Mouse (Mus musculus) adrenal gland, adult 18-20 months (tissue): ENCODE data around the gene St14. TPM values are rescaled to one million over a fixed set of nuclear protein-coding genes. Genes with fewer than 3 reads are reported as not detected.
"Not testable (repeated sequence)": the region's sequence is repeated elsewhere in the genome, so short reads cannot be mapped to it uniquely, and the experiment has no call there.

Experiments used
- DNase-seq, 2 experiments: peaks; one replicate each; pipeline ENCODE4 v3.0.0; 2021 to 2022; ENCODE audit warnings: low spot score in 2 of 2
- total RNA-seq, 2 experiments: library from RNA; stranded (reverse); gene quantifications; 1 replicate in 1 of 2; 2 replicates in 1 of 2; pipeline ENCODE4 v1.2.3; 2021

St14 gene
- total RNA-seq, 2 experiments from 2014 or later, result 0.42 to 1.2 TPM

GRCm38 (mm10) chr9:31087466-31087865 is 44.2 kb downstream of the St14 start:
- no peak for DNase-seq

- DNase-seq, result peak in 1 of 2 experiments; percentile 12
Measured at GRCm38 (mm10) chr9:31086754-31087145, 44.9 kb downstream of the St14 start.

- peak; percentile 56 to 61 for DNase-seq
Measured at GRCm38 (mm10) chr9:31086085-31086753, 45.4 kb downstream of the St14 start.

GRCm38 (mm10) chr9:31085556-31085955 is 46.1 kb downstream of the St14 start:
- no peak for DNase-seq

- no peak for DNase-seq
Measured at GRCm38 (mm10) chr9:31082771-31083170, 48.9 kb downstream of the St14 start.

GRCm38 (mm10) chr9:31082054-31082666 is 49.5 kb downstream of the St14 start:
- DNase-seq, result peak; percentile 69 to 77

- DNase-seq, result no peak
Measured at GRCm38 (mm10) chr9:31080726-31081125, 50.9 kb downstream of the St14 start.

- no peak for DNase-seq
Measured at GRCm38 (mm10) chr9:31074836-31075235, 56.8 kb downstream of the St14 start.

GRCm38 (mm10) chr9:31073797-31074196 is 57.9 kb downstream of the St14 start:
- DNase-seq, result no peak

GRCm38 (mm10) chr9:31072256-31072655 is 59.4 kb downstream of the St14 start:
- no peak for DNase-seq

- no peak for DNase-seq
Measured at GRCm38 (mm10) chr9:31070706-31071105, 60.9 kb downstream of the St14 start.

- no peak for DNase-seq
Measured at GRCm38 (mm10) chr9:31058723-31059122, 72.9 kb downstream of the St14 start.

- not testable (repeated sequence) for DNase-seq
Measured at GRCm38 (mm10) chr9:31051509-31051908, 80.1 kb downstream of the St14 start.

- no peak for DNase-seq
Measured at GRCm38 (mm10) chr9:31050208-31050607, 81.4 kb downstream of the St14 start.

Other genes with a start within 250 kb of the St14 start
- 1 to 10 TPM; 4.0 to 5.8 TPM for gene Adamts15, start 209.4 kb downstream of the St14 start, total RNA-seq
- under 1 TPM; 0.16 to 0.23 TPM for gene Adamts8, start 189.3 kb downstream of the St14 start, total RNA-seq
- gene Zbtb44, start 101.2 kb downstream of the St14 start, total RNA-seq, result 10 to 100 TPM; 27.0 to 55.9 TPM
- gene Aplp2, start 80.0 kb upstream of the St14 start, total RNA-seq, result 100 to 1,000 TPM; 676 to 807 TPM
- gene Prdm10, start 148.7 kb upstream of the St14 start, total RNA-seq, result 1 to 10 TPM; 7.5 to 9.2 TPM